Mouse (Mus musculus): ENCODE results near the gene Gjd3. TPM values are rescaled to one million over a fixed set of nuclear protein-coding genes. Genes with fewer than 3 reads are reported as not detected.

The Gjd3 gene
- polyA plus RNA-seq, 1 experiment from 2014 or later = not detected

GRCm38 (mm10) chr11:98941341-98941825, 41.4 kb downstream of the Gjd3 start:
- H3K27ac ChIP-seq = peak overlapping the region; percentile 61
- H3K4me1 ChIP-seq = peaks cover 98% of the 10 kb centered on the region
- H3K9ac ChIP-seq = peak overlapping the region; percentile 39
- peak overlapping the region; percentile 49 for H3K4me3 ChIP-seq
- no peaks in the 10 kb centered on the region for H3K9me3 ChIP-seq (replicated peaks)
- WGBS (ENCODE audit: insufficient replicate concordance) = 8% methylated on average over 12 of the region's 12 CpGs
- no peaks in the 10 kb centered on the region for H3K36me3 ChIP-seq
- H3K4me2 ChIP-seq = peak overlapping the region; percentile 94
- ATAC-seq = no peak
- peaks cover 65% of the 10 kb centered on the region for H3K27me3 ChIP-seq (replicated peaks)

- Histone ChIP-seq H3K27ac (peak overlapping the region; percentile 61), H3K27me3 (replicated peaks) (peaks cover 68% of the 10 kb centered on the region), H3K9me3 (replicated peaks) (no peaks in the 10 kb centered on the region), H3K9ac (peak overlapping the region; percentile 39; the same call in 1 of the 2 replicates), H3K4me1 (peaks cover 100% of the 10 kb centered on the region), H3K4me2 (peak overlapping the region; percentile 94), H3K4me3 (0 out of 2 replicates have a peak overlapping the region, but pooled peaks have one; percentile 49), H3K36me3 (no peaks in the 10 kb centered on the region)
- ATAC-seq = no peak
- 35% methylated on average over 3 of the region's 3 CpGs for WGBS (ENCODE audit: insufficient replicate concordance)
Measured at GRCm38 (mm10) chr11:98940776-98941175, 42.0 kb downstream of the Gjd3 start.

- no peaks in the 10 kb centered on the region for H3K9me3 ChIP-seq (replicated peaks)
- 0 out of 2 replicates have a peak overlapping the region, but pooled peaks have one; percentile 0 for H3K4me3 ChIP-seq
- no peak overlapping the region for H3K9ac ChIP-seq
- no peaks in the 10 kb centered on the region for H3K36me3 ChIP-seq
- peaks cover 68% of the 10 kb centered on the region for H3K27me3 ChIP-seq (replicated peaks)
- 41% methylated on average over 11 of the region's 11 CpGs for WGBS (ENCODE audit: insufficient replicate concordance)
- peak overlapping the region; percentile 94 for H3K4me2 ChIP-seq
- peaks cover 94% of the 10 kb centered on the region for H3K4me1 ChIP-seq
- peak overlapping the region; percentile 61; the same call in 1 of the 2 replicates for H3K27ac ChIP-seq
- no peak for ATAC-seq
Measured at GRCm38 (mm10) chr11:98939953-98940641, 42.7 kb downstream of the Gjd3 start.

GRCm38 (mm10) chr11:98939084-98939952, 43.5 kb downstream of the Gjd3 start:
- Histone ChIP-seq H3K4me2 (peak overlapping the region; percentile 94), H3K9ac (peak overlapping the region; percentile 1; the same call in 1 of the 2 replicates), H3K4me3 (0 out of 2 replicates have a peak overlapping the region, but pooled peaks have one; percentile 0), H3K27ac (no peak overlapping the region), H3K27me3 (replicated peaks) (peaks cover 68% of the 10 kb centered on the region), H3K4me1 (peaks cover 86% of the 10 kb centered on the region), H3K36me3 (no peaks in the 10 kb centered on the region), H3K9me3 (replicated peaks) (no peaks in the 10 kb centered on the region)
- 44% methylated on average over 15 of the region's 15 CpGs for WGBS (ENCODE audit: insufficient replicate concordance)
- ATAC-seq = no peak

GRCm38 (mm10) chr11:98938701-98939083, 44.1 kb downstream of the Gjd3 start:
- no peak for ATAC-seq
- Histone ChIP-seq H3K4me3 (peak overlapping the region; percentile 64), H3K27me3 (replicated peaks) (peaks cover 73% of the 10 kb centered on the region), H3K4me2 (peak overlapping the region; percentile 94), H3K9me3 (replicated peaks) (no peaks in the 10 kb centered on the region), H3K4me1 (peaks cover 80% of the 10 kb centered on the region), H3K36me3 (no peaks in the 10 kb centered on the region), H3K27ac (no peak overlapping the region), H3K9ac (0 out of 2 replicates have a peak overlapping the region, but pooled peaks have one; percentile 73)
- 33% methylated on average over 7 of the region's 7 CpGs for WGBS (ENCODE audit: insufficient replicate concordance)

GRCm38 (mm10) chr11:98937914-98938694, 44.7 kb downstream of the Gjd3 start:
- H3K27me3 ChIP-seq (replicated peaks) = peaks cover 79% of the 10 kb centered on the region
- H3K27ac ChIP-seq = peak overlapping the region; percentile 31; the same call in 1 of the 2 replicates
- H3K9me3 ChIP-seq (replicated peaks) = no peaks in the 10 kb centered on the region
- H3K4me2 ChIP-seq = peak overlapping the region; percentile 94
- ATAC-seq = peak; percentile 14
- H3K4me3 ChIP-seq = peak overlapping the region; percentile 64
- no peaks in the 10 kb centered on the region for H3K36me3 ChIP-seq
- peak overlapping the region; percentile 73 for H3K9ac ChIP-seq
- peaks cover 74% of the 10 kb centered on the region for H3K4me1 ChIP-seq
- 2% methylated on average over 39 of the region's 39 CpGs for WGBS (ENCODE audit: insufficient replicate concordance)

GRCm38 (mm10) chr11:98937410-98937913, 45.4 kb downstream of the Gjd3 start:
- 0% methylated on average over 38 of the region's 38 CpGs for WGBS (ENCODE audit: insufficient replicate concordance)
- Histone ChIP-seq H3K4me2 (peak overlapping the region; percentile 94), H3K9ac (peak overlapping the region; percentile 73), H3K4me1 (peaks cover 74% of the 10 kb centered on the region), H3K36me3 (no peaks in the 10 kb centered on the region), H3K9me3 (replicated peaks) (no peaks in the 10 kb centered on the region), H3K4me3 (peak overlapping the region; percentile 64), H3K27me3 (replicated peaks) (peaks cover 86% of the 10 kb centered on the region), H3K27ac (peak overlapping the region; percentile 31; the same call in 1 of the 2 replicates)
- ATAC-seq = peak; percentile 88

GRCm38 (mm10) chr11:98936606-98937409, 46.0 kb downstream of the Gjd3 start:
- peak overlapping the region; percentile 64 for H3K4me3 ChIP-seq
- peaks cover 74% of the 10 kb centered on the region for H3K4me1 ChIP-seq
- H3K36me3 ChIP-seq = no peaks in the 10 kb centered on the region
- ATAC-seq = peak; percentile 38
- H3K27ac ChIP-seq = no peak overlapping the region; the same call in 1 of the 2 replicates
- WGBS (ENCODE audit: insufficient replicate concordance) = 3% methylated on average over 23 of the region's 23 CpGs
- no peaks in the 10 kb centered on the region for H3K9me3 ChIP-seq (replicated peaks)
- H3K9ac ChIP-seq = peak overlapping the region; percentile 73
- peaks cover 92% of the 10 kb centered on the region for H3K27me3 ChIP-seq (replicated peaks)
- H3K4me2 ChIP-seq = peak overlapping the region; percentile 94

GRCm38 (mm10) chr11:98936170-98936569, 46.6 kb downstream of the Gjd3 start:
- H3K4me1 ChIP-seq = peaks cover 74% of the 10 kb centered on the region
- peak overlapping the region; percentile 73; the same call in 1 of the 2 replicates for H3K9ac ChIP-seq
- WGBS (ENCODE audit: insufficient replicate concordance) = 8% methylated on average over 29 of the region's 29 CpGs

GRCm38 (mm10) chr11:98935123-98935522, 47.7 kb downstream of the Gjd3 start:
- Histone ChIP-seq H3K4me1 (peaks cover 74% of the 10 kb centered on the region), H3K9ac (no peak overlapping the region), H3K36me3 (no peaks in the 10 kb centered on the region), H3K4me2 (no peak overlapping the region), H3K9me3 (replicated peaks) (no peaks in the 10 kb centered on the region), H3K27me3 (replicated peaks) (peaks cover 99% of the 10 kb centered on the region), H3K27ac (no peak overlapping the region), H3K4me3 (no peak overlapping the region)
- no peak for ATAC-seq
- 65% methylated on average over 3 of the region's 3 CpGs for WGBS (ENCODE audit: insufficient replicate concordance)

More at GRCm38 (mm10) chr11:98936170-98936569, 46.6 kb downstream of the Gjd3 start:
- peak overlapping the region; percentile 64 for H3K4me3 ChIP-seq
- ATAC-seq = no peak
- H3K27ac ChIP-seq = no peak overlapping the region
- peaks cover 99% of the 10 kb centered on the region for H3K27me3 ChIP-seq (replicated peaks)
- H3K4me2 ChIP-seq = peak overlapping the region; percentile 94
- no peaks in the 10 kb centered on the region for H3K9me3 ChIP-seq (replicated peaks)
- no peaks in the 10 kb centered on the region for H3K36me3 ChIP-seq
